Comparison of ENCODE assay signal across 12 mouse cellular contexts in the genomic region with DNA sequence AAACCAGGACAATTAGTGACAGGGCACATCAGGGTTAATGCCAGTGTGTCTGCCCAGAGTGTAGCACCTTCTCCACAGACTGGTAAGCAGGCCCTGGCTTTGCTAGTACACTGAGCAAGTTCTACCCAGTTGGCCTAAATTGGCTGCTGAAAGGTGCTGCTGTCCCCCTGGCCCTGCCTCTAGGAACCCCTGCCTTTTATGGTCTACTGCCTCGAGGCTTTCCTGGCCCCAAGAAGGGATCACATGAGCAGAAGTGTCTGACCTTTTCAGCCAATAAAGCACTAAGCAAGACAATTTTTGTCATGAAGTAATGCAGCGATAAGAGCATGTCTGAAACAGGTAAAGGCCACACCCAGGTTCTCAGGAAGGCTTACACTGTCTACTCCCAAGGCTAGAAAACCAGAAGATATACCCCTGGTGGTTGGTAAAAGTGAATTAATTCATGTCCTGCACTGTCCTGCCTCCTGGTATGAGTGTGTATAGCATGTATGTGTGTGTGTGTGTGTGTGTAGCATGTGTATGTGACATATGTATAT. TPM values are rescaled to one million over a fixed set of nuclear protein-coding genes. Genes with fewer than 3 reads are reported as not detected.
A peak's percentile ranks its signal among the peaks of the same experiment; 100 is the strongest.
DNase-seq lines count a peak whose midpoint lies in the region; ATAC-seq and TF ChIP-seq lines count a peak whose summit lies in the region.
"Had no signal": no experiment of that assay in that cellular context is flagged by ENCODE, and none has a peak within 500 bp of the region (broad histone marks: within the 10 kb centered on the region; RNA-seq: fewer than 3 reads in every experiment).

No protein-coding gene starts in this region.

- no peak for TF ChIP-seq CTCF in ES-Bruce4 (IDR thresholded peaks at IDR 0.05; ENCODE audit: low read depth, low read length)
- TF ChIP-seq CTCF in cortical plate, adult 2 months (IDR thresholded peaks at IDR 0.05; ENCODE audit: extremely low read depth, insufficient read depth, low read length): no peak

- peaks cover 8% of the 10 kb centered on the region for H3K36me3 ChIP-seq in hindbrain, embryonic 15.5 days
- peaks cover 17% of the 10 kb centered on the region for H3K36me3 ChIP-seq in hindbrain, embryonic 14.5 days (replicated peaks; ENCODE audit: control insufficient read depth, insufficient read depth)
- peaks cover under 1% of the 10 kb centered on the region; the same call in 1 of the 2 replicates for H3K36me3 ChIP-seq in ES-Bruce4 (ENCODE audit: control insufficient read depth, insufficient read depth, low read length, poor library complexity, severe bottlenecking)

- no peak for TF ChIP-seq EP300 in ES-Bruce4 (IDR thresholded peaks at IDR 0.05; ENCODE audit: insufficient read depth, low read depth, low read length)

- H3K27ac ChIP-seq in hindbrain, embryonic 15.5 days (replicated peaks): peak overlapping the region; percentile 47; the same call in 1 of the 2 replicates
- H3K27ac ChIP-seq in hindbrain, embryonic 14.5 days: no peak overlapping the region
- 0 out of 2 replicates have a peak overlapping the region, but pooled peaks have one; percentile 3 for H3K27ac ChIP-seq in ES-Bruce4 (ENCODE audit: insufficient read depth, low read length)
- 0 out of 2 replicates have a peak overlapping the region, but pooled peaks have one; percentile 60 for H3K27ac ChIP-seq in cortical plate, adult 2 months (ENCODE audit: insufficient read depth, low read length)

- 76% methylated on average over 2 of the region's 2 CpGs for WGBS in hindbrain, embryonic 15.5 days
- 62% methylated on average over 2 of the region's 2 CpGs for WGBS in hindbrain, embryonic 14.5 days

- TF ChIP-seq POLR2A in ES-Bruce4 (IDR thresholded peaks at IDR 0.05; ENCODE audit: insufficient read depth, low read length): no peak
- no peak for TF ChIP-seq POLR2A in cortical plate, adult 2 months (IDR thresholded peaks at IDR 0.05; ENCODE audit: extremely low read depth, insufficient read depth, low read length)

- no peak for ATAC-seq in hindbrain, embryonic 15.5 days (ENCODE audit: low FRiP score, low read depth)
- no peak for ATAC-seq in hindbrain, embryonic 14.5 days (ENCODE audit: low FRiP score)

- no peaks in the 10 kb centered on the region for H3K9me3 ChIP-seq in hindbrain, embryonic 15.5 days
- H3K9me3 ChIP-seq in hindbrain, embryonic 14.5 days (ENCODE audit: control insufficient read depth, low read length): no peaks in the 10 kb centered on the region
- H3K9me3 ChIP-seq in ES-Bruce4 (replicated peaks; ENCODE audit: control insufficient read depth, insufficient read depth, low read length, poor library complexity, severe bottlenecking): no peaks in the 10 kb centered on the region

- H3K27me3 ChIP-seq in hindbrain, embryonic 15.5 days: no peaks in the 10 kb centered on the region
- H3K27me3 ChIP-seq in hindbrain, embryonic 14.5 days (ENCODE audit: control insufficient read depth, insufficient read depth, low read length): no peaks in the 10 kb centered on the region
- H3K27me3 ChIP-seq in ES-Bruce4 (ENCODE audit: control insufficient read depth, insufficient read depth, low read length, poor library complexity, severe bottlenecking): no peaks in the 10 kb centered on the region

- no peak overlapping the region for H3K4me3 ChIP-seq in hindbrain, embryonic 15.5 days
- no peak overlapping the region for H3K4me3 ChIP-seq in hindbrain, embryonic 14.5 days (replicated peaks; ENCODE audit: low read length)
- no peak overlapping the region for H3K4me3 ChIP-seq in ES-Bruce4 (ENCODE audit: low read depth, low read length)
- H3K4me3 ChIP-seq in cortical plate, adult 2 months (ENCODE audit: insufficient read depth, low read length): no peak overlapping the region

- no peak overlapping the region for H3K9ac ChIP-seq in hindbrain, embryonic 15.5 days
- no peak overlapping the region for H3K9ac ChIP-seq in hindbrain, embryonic 14.5 days
- no peak overlapping the region for H3K9ac ChIP-seq in ES-Bruce4 (ENCODE audit: low read depth, poor library complexity, severe bottlenecking)

- no peak overlapping the region for H3K4me2 ChIP-seq in hindbrain, embryonic 15.5 days
- no peak overlapping the region for H3K4me2 ChIP-seq in hindbrain, embryonic 14.5 days (replicated peaks)

- peaks cover 21% of the 10 kb centered on the region for H3K4me1 ChIP-seq in hindbrain, embryonic 15.5 days (replicated peaks)
- H3K4me1 ChIP-seq in hindbrain, embryonic 14.5 days (replicated peaks; ENCODE audit: control insufficient read depth, insufficient read depth, low read length): peaks cover 8% of the 10 kb centered on the region
- peaks cover 7% of the 10 kb centered on the region for H3K4me1 ChIP-seq in ES-Bruce4 (ENCODE audit: control insufficient read depth, insufficient read depth, low read length)
- peaks cover 26% of the 10 kb centered on the region for H3K4me1 ChIP-seq in cortical plate, adult 2 months (ENCODE audit: control insufficient read depth, insufficient read depth, low read length)

- no peak for DNase-seq in hindbrain, embryonic 14.5 days (ENCODE audit: low spot score)
- peak; percentile 58 to 76 for DNase-seq in kidney, postnatal 25 days
- DNase-seq in embryo, embryonic 9.5 days (ENCODE audit: extremely low spot score): no peak
- DNase-seq in cerebellum, adult 11-12 months: no peak
- no peak for DNase-seq in left cerebral cortex, adult 18-20 months (ENCODE audit: low spot score in 2 of 2)
- DNase-seq: adrenal gland, adult 8-10 months; cerebellum, postnatal 25 days; lung, adult 18-20 months had no signal

RNA-seq across cellular contexts. Expression of gene Hspb9, which starts 8.9 kb away (rescaled TPM):
- polyA plus RNA-seq in hindbrain, embryonic 15.5 days (2015; fragmentation: Nextera tagmentation; extraction: Ambion mirVana): 0.25 and 0.35 TPM in 2 replicates
- polyA plus RNA-seq in hindbrain, embryonic 14.5 days (2014; fragmentation: Nextera tagmentation; extraction: Ambion mirVana): not detected in 2 replicates
- polyA plus RNA-seq in ES-Bruce4 (2011; ENCODE audit: insufficient read depth, insufficient read length, low read depth, missing spikeins): not detected in 2 replicates
- polyA plus RNA-seq in cortical plate, adult 2 months (2012; rRNA removed): 0.19 TPM in 1 of 2 replicates, not detected in the other
- total RNA-seq in left cerebral cortex, adult 18-20 months (2021): not detected
- polyA plus RNA-seq: neural tube, embryonic 11.5 days had no signal

RNA-seq across cellular contexts. Expression of gene Kat2a, which starts 10.3 kb away (rescaled TPM):
- polyA plus RNA-seq in hindbrain, embryonic 15.5 days (2015; fragmentation: Nextera tagmentation; extraction: Ambion mirVana): 67.2 and 74.0 TPM in 2 replicates
- 57.8 and 64.1 TPM in 2 replicates for polyA plus RNA-seq in hindbrain, embryonic 14.5 days (2014; fragmentation: Nextera tagmentation; extraction: Ambion mirVana)
- 61.3 and 63.1 TPM in 2 replicates for polyA plus RNA-seq in ES-Bruce4 (2011; ENCODE audit: insufficient read depth, insufficient read length, low read depth, missing spikeins)
- polyA plus RNA-seq in cortical plate, adult 2 months (2012; rRNA removed): 64.4 and 65.2 TPM in 2 replicates
- total RNA-seq in left cerebral cortex, adult 18-20 months (2021): 10 to 100 TPM; 63.2 to 63.3 TPM

RNA-seq across cellular contexts. Expression of gene Rab5c, which starts 15.5 kb away (rescaled TPM):
- polyA plus RNA-seq in hindbrain, embryonic 15.5 days (2015; fragmentation: Nextera tagmentation; extraction: Ambion mirVana): 42.0 and 42.4 TPM in 2 replicates
- 80.5 and 105 TPM in 2 replicates for polyA plus RNA-seq in hindbrain, embryonic 14.5 days (2014; fragmentation: Nextera tagmentation; extraction: Ambion mirVana)
- 95.2 and 95.3 TPM in 2 replicates for polyA plus RNA-seq in ES-Bruce4 (2011; ENCODE audit: insufficient read depth, insufficient read length, low read depth, missing spikeins)
- polyA plus RNA-seq in cortical plate, adult 2 months (2012; rRNA removed): 196 and 207 TPM in 2 replicates
- 100 to 1,000 TPM; 152 to 162 TPM for total RNA-seq in left cerebral cortex, adult 18-20 months (2021)

RNA-seq across cellular contexts. Expression of gene Dhx58, which starts 18.5 kb away (rescaled TPM):
- 3.0 and 3.1 TPM in 2 replicates for polyA plus RNA-seq in hindbrain, embryonic 15.5 days (2015; fragmentation: Nextera tagmentation; extraction: Ambion mirVana)
- polyA plus RNA-seq in hindbrain, embryonic 14.5 days (2014; fragmentation: Nextera tagmentation; extraction: Ambion mirVana): 0.85 and 1.7 TPM in 2 replicates
- polyA plus RNA-seq in ES-Bruce4 (2011; ENCODE audit: insufficient read depth, insufficient read length, low read depth, missing spikeins): 1.5 and 1.8 TPM in 2 replicates
- polyA plus RNA-seq in cortical plate, adult 2 months (2012; rRNA removed): 3.3 and 3.7 TPM in 2 replicates
- total RNA-seq in left cerebral cortex, adult 18-20 months (2021): 1 to 10 TPM; 1.8 to 2.4 TPM

RNA-seq across cellular contexts. Expression of gene Zfp385c, which starts 30.3 kb away (rescaled TPM):
- polyA plus RNA-seq in hindbrain, embryonic 15.5 days (2015; fragmentation: Nextera tagmentation; extraction: Ambion mirVana): 0.82 and 0.94 TPM in 2 replicates
- polyA plus RNA-seq in hindbrain, embryonic 14.5 days (2014; fragmentation: Nextera tagmentation; extraction: Ambion mirVana): 0.20 and 0.31 TPM in 2 replicates
- 1.0 and 1.9 TPM in 2 replicates for polyA plus RNA-seq in ES-Bruce4 (2011; ENCODE audit: insufficient read depth, insufficient read length, low read depth, missing spikeins)
- polyA plus RNA-seq in cortical plate, adult 2 months (2012; rRNA removed): 0.17 and 0.62 TPM in 2 replicates
- total RNA-seq in left cerebral cortex, adult 18-20 months (2021): under 1 TPM; 0.35 to 0.66 TPM
- polyA plus RNA-seq: neural tube, embryonic 11.5 days had no signal

Comparison
In these comparisons a context has a peak if more than half of its experiments do, and no peak if none do; other contexts are left out.
1. DNase-seq: peak in kidney, postnatal 25 days (2 of 2); none in hindbrain, embryonic 14.5 days (single experiment), embryo, embryonic 9.5 days (single experiment), cerebellum, adult 11-12 months (single experiment) and left cerebral cortex, adult 18-20 months (0 of 2).